Mouse (Mus musculus) neural tube, embryonic 11.5 days (tissue): Measurements from ENCODE around the gene Chchd10. TPM values are rescaled to one million over a fixed set of nuclear protein-coding genes. Genes with fewer than 3 reads are reported as not detected.

Source experiments
- ATAC-seq: fragments of 200-750 bp; cut with Nextera tagmentation; 2 replicates; pipeline ENCODE4 v1.8.0; 2017; ENCODE audit warnings: moderate number of reproducible peaks, mild to moderate bottlenecking, moderate TSS enrichment, moderate library complexity; ENCODE audit not compliant: insufficient read depth, low FRiP score, low TSS enrichment
- DNase-seq: peaks from one replicate; pipeline ENCODE4 v3.0.0-alpha.2; 2015; ENCODE audit warnings: low spot score
- H3K27ac ChIP-seq: fragments of 300-500 bp; sonication (generic); 2 replicates; pipeline ENCODE4 v1.5.1; 2014; ENCODE audit warnings: low read depth, mild to moderate bottlenecking, low read length
- H3K27me3 ChIP-seq: fragments of 300-500 bp; sonication (generic); 2 replicates; pipeline ENCODE4 v1.6.1; 2014; ENCODE audit warnings: mild to moderate bottlenecking, low read length, mixed read lengths; ENCODE audit not compliant: control insufficient read depth, insufficient read depth
- H3K36me3 ChIP-seq: fragments of 300-500 bp; sonication (generic); 2 replicates; pipeline ENCODE4 v1.6.1; 2014; ENCODE audit warnings: mild to moderate bottlenecking, low read length, moderate library complexity, mixed read lengths; ENCODE audit not compliant: control insufficient read depth, insufficient read depth
- H3K4me1 ChIP-seq: fragments of 300-500 bp; sonication (generic); 2 replicates; pipeline ENCODE4 v1.6.1; 2014; ENCODE audit warnings: low read length, mixed read lengths; ENCODE audit not compliant: control insufficient read depth, insufficient read depth
- H3K4me2 ChIP-seq: fragments of 300-500 bp; sonication (generic); 2 replicates; pipeline ENCODE4 v1.6.1; 2014; ENCODE audit warnings: low read depth, mild to moderate bottlenecking, moderate library complexity
- H3K4me3 ChIP-seq: fragments of 300-500 bp; sonication (generic); 2 replicates; pipeline ENCODE4 v1.5.1; 2014; ENCODE audit warnings: low read depth, low read length
- H3K9ac ChIP-seq: fragments of 300-500 bp; sonication (generic); 2 replicates; pipeline ENCODE4 v1.6.1; 2014; ENCODE audit warnings: mild to moderate bottlenecking, low read length
- H3K9me3 ChIP-seq: fragments of 300-500 bp; sonication (generic); 2 replicates; pipeline ENCODE4 v1.6.1; 2016; ENCODE audit warnings: low read length; ENCODE audit not compliant: control insufficient read depth
- WGBS: fragments of 180-500 bp; shearing (Covaris S2); extraction: QIAGEN DNeasy Blood & Tissue Kit; methylation state at CpG from one replicate; pipeline ENCODE4 v1.1.7; 2014; 5-methylcytosine and 5-hydroxymethylcytosine counted together
- polyA plus RNA-seq: library from polyadenylated mRNA; unstranded; fragments of >200 nt; fragmentation: Nextera tagmentation; extraction: Ambion mirVana; gene quantifications from 2 replicates; pipeline ENCODE4 v1.2.1, GENCODE M21; 2014

The Chchd10 gene
- polyA plus RNA-seq, 1 experiment from 2014 or later, result 11.7 TPM

GRCm38 (mm10) chr10:75950791-75951210, 17.9 kb downstream of the Chchd10 start:
- peak; percentile 64; the same call in 1 of the 2 replicates for ATAC-seq
- Histone ChIP-seq H3K4me3 (peak overlapping the region; percentile 38), H3K27me3 (no peaks in the 10 kb centered on the region), H3K9ac (peak overlapping the region; percentile 60), H3K9me3 (no peaks in the 10 kb centered on the region), H3K4me2 (peak overlapping the region; percentile 91), H3K36me3 (no peaks in the 10 kb centered on the region), H3K27ac (no peak overlapping the region), H3K4me1 (peaks cover 5% of the 10 kb centered on the region; the same call in 1 of the 2 replicates)
- 2% methylated on average over 23 of the region's 23 CpGs for WGBS
- DNase-seq, result peak; percentile 55

DNA sequence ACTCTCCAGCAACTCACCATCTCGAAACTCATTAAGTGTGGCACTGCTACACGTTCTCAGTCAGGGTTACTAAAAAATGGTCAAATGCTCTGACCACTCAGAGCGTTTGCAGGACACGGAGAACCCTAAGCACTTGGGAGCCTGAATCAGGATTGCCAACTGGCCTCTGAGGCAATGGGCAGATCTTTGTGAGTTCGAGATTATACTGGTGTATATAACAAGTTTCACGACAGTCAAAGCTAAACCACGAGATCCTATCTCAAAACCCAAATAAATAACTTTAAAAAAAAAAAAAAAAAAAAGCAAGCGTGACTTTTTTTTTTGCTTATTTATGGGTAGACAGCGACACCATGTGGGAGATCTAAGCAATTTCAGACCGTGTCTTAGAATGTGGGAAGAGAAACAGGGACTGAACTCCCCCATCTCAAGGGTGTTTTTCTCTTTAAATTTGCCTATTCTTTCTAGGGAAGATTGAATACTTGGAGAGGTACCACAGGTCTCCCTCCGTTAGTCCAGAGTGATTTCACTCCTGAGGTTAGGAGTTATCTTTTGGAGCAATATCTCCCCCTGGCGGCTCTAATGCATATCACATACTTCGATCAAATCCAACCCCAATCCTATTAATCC, 18.6 kb downstream of the Chchd10 start:
- 6% methylated on average over 13 of the region's 13 CpGs for WGBS
- H3K36me3 ChIP-seq, result no peaks in the 10 kb centered on the region
- DNase-seq (peak; percentile 46), ATAC-seq (no peak)
- peak overlapping the region; percentile 91 for H3K4me2 ChIP-seq
- H3K27me3 ChIP-seq, result no peaks in the 10 kb centered on the region
- peak overlapping the region; percentile 38 for H3K4me3 ChIP-seq
- H3K9ac ChIP-seq, result no peak overlapping the region
- H3K4me1 ChIP-seq, result peaks cover 5% of the 10 kb centered on the region; the same call in 1 of the 2 replicates
- H3K9me3 ChIP-seq, result no peaks in the 10 kb centered on the region
- no peak overlapping the region for H3K27ac ChIP-seq

- Histone ChIP-seq H3K4me2 (peak within 1 kb of the TSS; percentile 39), H3K27me3 (no peaks in the 10 kb centered on the region), H3K27ac (no peak within 1 kb of the TSS), H3K9me3 (no peaks in the 10 kb centered on the region), H3K4me3 (0 out of 2 replicates have a peak within 1 kb of the TSS, but pooled peaks have one; percentile 13), H3K9ac (0 out of 2 replicates have a peak within 1 kb of the TSS, but pooled peaks have one; percentile 10), H3K36me3 (no peaks in the 10 kb centered on the region), H3K4me1 (peaks cover 5% of the 10 kb centered on the region; the same call in 1 of the 2 replicates)
- DNase-seq (no peak), ATAC-seq (no peak)
- 33% methylated on average over 20 of the region's 20 CpGs for WGBS
Measured at GRCm38 (mm10) chr10:75954381-75954811, 21.5 kb downstream of the Chchd10 start, which contains the start of gene Gm5134. TSS of gene Gm5134 (plus strand) at chr10:75954514.

- 92% methylated on average over 10 of the region's 10 CpGs for WGBS
- ATAC-seq, result no peak
- Histone ChIP-seq H3K4me1 (0 out of 2 replicates have a peak, but pooled peaks cover 3% of the 10 kb centered on the region), H3K27me3 (no peaks in the 10 kb centered on the region), H3K27ac (no peak overlapping the region), H3K9me3 (no peaks in the 10 kb centered on the region), H3K4me2 (no peak overlapping the region), H3K36me3 (no peaks in the 10 kb centered on the region), H3K9ac (no peak overlapping the region), H3K4me3 (no peak overlapping the region)
- DNase-seq, result no peak
Measured at GRCm38 (mm10) chr10:75973846-75974245, 40.9 kb downstream of the Chchd10 start.

DNA sequence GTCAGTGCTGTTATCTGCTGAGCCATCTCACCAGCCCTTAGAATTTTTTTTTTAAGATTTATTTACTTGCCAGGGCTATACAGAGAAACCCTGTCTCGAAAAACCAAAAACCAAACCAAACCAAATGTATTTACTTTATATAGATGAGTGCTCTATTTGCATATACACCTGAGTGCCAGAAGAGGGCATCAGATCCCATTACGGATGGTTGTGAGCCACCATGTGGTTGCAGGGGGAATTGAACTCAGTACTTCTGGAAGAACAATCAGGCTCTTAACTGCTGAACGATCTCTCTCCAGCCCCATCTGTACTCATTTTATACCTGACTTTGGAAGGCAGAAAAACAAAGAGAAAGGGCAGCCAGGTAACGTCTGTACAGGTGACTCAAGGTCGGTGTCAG, 42.3 kb downstream of the Chchd10 start:
- 0 out of 2 replicates have a peak, but pooled peaks cover 3% of the 10 kb centered on the region for H3K4me1 ChIP-seq
- no peak for ATAC-seq
- H3K36me3 ChIP-seq, result no peaks in the 10 kb centered on the region
- no peaks in the 10 kb centered on the region for H3K27me3 ChIP-seq
- H3K4me3 ChIP-seq, result no peak overlapping the region
- no peak for DNase-seq
- no peak overlapping the region for H3K9ac ChIP-seq
- no peak overlapping the region for H3K4me2 ChIP-seq
- no peaks in the 10 kb centered on the region for H3K9me3 ChIP-seq
- 80% methylated on average over 5 of the region's 5 CpGs for WGBS
- no peak overlapping the region for H3K27ac ChIP-seq

DNA sequence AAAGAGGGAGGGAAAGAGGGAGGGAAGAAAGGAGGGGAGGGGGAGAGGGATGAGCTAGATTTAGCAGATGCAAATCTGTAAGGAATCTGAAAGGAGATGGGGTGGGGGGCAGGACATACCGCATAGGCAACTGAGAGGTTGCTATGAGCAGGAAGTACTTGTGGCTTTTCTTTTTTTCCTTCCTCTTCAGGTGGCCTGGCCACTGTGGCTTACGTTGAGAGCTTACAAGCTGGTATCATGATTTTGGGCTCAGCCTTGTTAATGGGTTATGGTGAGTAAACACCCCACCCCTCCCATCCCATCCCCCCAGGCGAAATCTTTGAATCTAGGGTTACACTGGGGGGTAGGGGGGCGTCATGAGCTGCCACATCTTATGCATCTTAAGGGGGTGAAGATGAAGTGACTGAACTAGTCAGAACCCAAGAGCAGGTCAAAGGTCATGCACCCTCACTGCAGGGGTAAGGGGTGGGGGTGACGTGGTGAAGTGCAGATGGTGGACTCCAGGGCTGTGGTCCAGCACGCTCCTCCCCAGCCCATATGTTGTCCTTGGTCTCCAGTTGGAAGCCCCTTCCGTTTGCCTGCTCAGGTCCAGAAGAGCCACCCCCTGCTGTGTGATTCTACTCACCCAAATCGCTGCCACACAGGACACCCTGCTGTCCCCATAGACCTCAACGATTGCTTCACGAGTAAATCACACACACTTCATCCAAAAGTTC, 45.3 kb downstream of the Chchd10 start:
- Histone ChIP-seq H3K4me1 (0 out of 2 replicates have a peak, but pooled peaks cover 3% of the 10 kb centered on the region), H3K4me3 (no peak overlapping the region), H3K9ac (no peak overlapping the region), H3K27me3 (no peaks in the 10 kb centered on the region), H3K9me3 (no peaks in the 10 kb centered on the region), H3K36me3 (no peaks in the 10 kb centered on the region), H3K27ac (no peak overlapping the region), H3K4me2 (no peak overlapping the region)
- ATAC-seq (no peak), DNase-seq (no peak)
- WGBS, result 33% methylated on average over 10 of the region's 10 CpGs

- Histone ChIP-seq H3K4me3 (no peak overlapping the region), H3K4me1 (0 out of 2 replicates have a peak, but pooled peaks cover 3% of the 10 kb centered on the region), H3K9me3 (no peaks in the 10 kb centered on the region), H3K4me2 (no peak overlapping the region), H3K27ac (no peak overlapping the region), H3K27me3 (no peaks in the 10 kb centered on the region), H3K9ac (no peak overlapping the region), H3K36me3 (no peaks in the 10 kb centered on the region)
- ATAC-seq, result no peak
- no peak for DNase-seq
- WGBS, result 70% methylated on average over 5 of the region's 5 CpGs
Measured at GRCm38 (mm10) chr10:75978835-75979157, 45.9 kb downstream of the Chchd10 start.

GRCm38 (mm10) chr10:75979432-75979831, 46.5 kb downstream of the Chchd10 start:
- H3K36me3 ChIP-seq, result no peaks in the 10 kb centered on the region
- ATAC-seq (no peak), DNase-seq (no peak)
- H3K27me3 ChIP-seq, result no peaks in the 10 kb centered on the region
- H3K4me2 ChIP-seq, result no peak overlapping the region
- 0 out of 2 replicates have a peak, but pooled peaks cover 3% of the 10 kb centered on the region for H3K4me1 ChIP-seq
- no peak overlapping the region for H3K27ac ChIP-seq
- H3K9me3 ChIP-seq, result no peaks in the 10 kb centered on the region
- H3K4me3 ChIP-seq, result no peak overlapping the region
- 84% methylated on average over 3 of the region's 3 CpGs for WGBS
- H3K9ac ChIP-seq, result no peak overlapping the region
